In genomic region chr4:62646556-62647248, GRCm38 (mm10) we compare ENCODE assay signal across 12 mouse cellular contexts.
"Had no signal": no experiment of that assay in that cellular context is flagged by ENCODE, and none has a peak within 500 bp of the region (broad histone marks: within the 10 kb centered on the region; RNA-seq: fewer than 3 reads in every experiment).

No protein-coding gene starts in this region.

- H3K27me3 ChIP-seq: kidney, embryonic 15.5 days; limb, embryonic 13.5 days had no signal

- H3K36me3 ChIP-seq: limb, embryonic 13.5 days had no signal

- H3K4me2 ChIP-seq: kidney, embryonic 15.5 days; limb, embryonic 13.5 days; midbrain, embryonic 12.5 days had no signal

- H3K9ac ChIP-seq: kidney, embryonic 15.5 days; limb, embryonic 13.5 days; liver, embryonic 14.5 days; midbrain, embryonic 12.5 days had no signal

- H3K9me3 ChIP-seq: kidney, embryonic 15.5 days; limb, embryonic 13.5 days; midbrain, embryonic 12.5 days had no signal

- H3K27ac ChIP-seq: kidney, embryonic 15.5 days; layer of hippocampus, adult 2 months; limb, embryonic 13.5 days; liver, embryonic 14.5 days; midbrain, embryonic 12.5 days had no signal

- H3K4me3 ChIP-seq: kidney, embryonic 15.5 days; layer of hippocampus, adult 2 months; limb, embryonic 13.5 days; midbrain, embryonic 12.5 days had no signal

- DNase-seq: kidney, postnatal 36 days; left cerebral cortex, postnatal 4 days; lung, adult 18-20 months; lung, postnatal 10 days; right cerebral cortex, postnatal 25 days; thymus, postnatal 25 days had no signal

- ATAC-seq: midbrain, embryonic 16.5 days had no signal
